Mouse (Mus musculus): ENCODE data around the gene Gm40193. TPM values are rescaled to one million over a fixed set of nuclear protein-coding genes. Genes with fewer than 3 reads are reported as not detected.
"Not testable (repeated sequence)": the region's sequence is repeated elsewhere in the genome, so short reads cannot be mapped to it uniquely, and the experiment has no call there.

Gene Gm40193
- total RNA-seq (2021): not detected
- long read RNA-seq, experiment 1: 0 reads
- long read RNA-seq, experiment 2: 0 reads

DNA sequence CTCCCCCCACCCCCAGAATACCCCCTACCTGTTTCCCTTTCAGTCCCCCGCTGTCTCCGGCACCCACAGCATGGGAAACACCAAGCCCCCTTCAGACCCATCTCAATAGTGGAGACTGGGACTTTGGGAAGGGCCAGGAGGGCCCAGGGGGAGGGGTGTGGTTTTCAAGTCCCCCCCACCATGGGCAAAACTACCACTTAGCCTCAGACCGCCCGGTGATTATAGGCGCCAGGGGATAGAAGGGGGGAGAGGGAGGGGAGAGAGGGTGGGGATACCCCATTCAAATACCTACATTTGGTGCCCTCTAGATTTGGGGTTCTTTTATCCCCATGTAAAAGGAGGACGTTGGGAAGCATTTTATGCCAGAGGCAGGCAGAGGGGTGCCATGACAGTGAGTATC is at the start of gene Gm40193:
Gm40193 (minus strand) TSS at position 101 of the 400 bp plus-strand sequence.
- no peak for TF ChIP-seq CTCF (conservative IDR thresholded peaks at IDR 0.05)
- H3K27ac ChIP-seq: no peak within 1 kb of the TSS
- H3K4me3 ChIP-seq: no peak within 1 kb of the TSS
- DNase-seq (ENCODE audit: low spot score in 2 of 2): no peak

- DNase-seq (ENCODE audit: low spot score in 2 of 2): no peak
- H3K4me3 ChIP-seq: no peak overlapping the region
- peak overlapping the region; percentile 90 for H3K27ac ChIP-seq
- TF ChIP-seq CTCF (conservative IDR thresholded peaks at IDR 0.05): no peak
Observed at GRCm38 (mm10) chr11:70582196-70582595, 49.5 kb upstream of the Gm40193 start.

DNA sequence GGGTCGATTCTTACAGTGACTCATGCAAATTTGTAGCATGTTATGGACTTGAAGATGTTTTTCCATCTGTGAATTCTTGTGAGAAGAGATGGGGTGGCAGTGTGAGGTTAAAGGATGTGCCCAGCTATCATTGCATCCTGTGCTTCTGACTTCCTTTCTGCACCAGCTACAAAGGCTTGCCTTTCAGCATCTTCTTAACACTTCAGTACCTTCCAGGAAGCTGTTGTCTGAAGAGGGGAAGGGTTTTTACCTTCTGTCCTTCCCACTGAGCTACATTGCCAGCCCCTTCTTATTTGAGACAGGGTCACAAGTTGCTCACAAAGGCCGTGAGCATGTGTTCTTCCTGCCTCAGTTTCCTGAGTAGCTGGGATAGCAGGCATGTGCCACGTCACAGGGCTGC is 48.2 kb upstream of the Gm40193 start:
- DNase-seq (ENCODE audit: low spot score in 2 of 2): no peak
- peak overlapping the region; percentile 63 for H3K27ac ChIP-seq
- no peak overlapping the region for H3K4me3 ChIP-seq
- no peak for TF ChIP-seq CTCF (conservative IDR thresholded peaks at IDR 0.05)

DNA sequence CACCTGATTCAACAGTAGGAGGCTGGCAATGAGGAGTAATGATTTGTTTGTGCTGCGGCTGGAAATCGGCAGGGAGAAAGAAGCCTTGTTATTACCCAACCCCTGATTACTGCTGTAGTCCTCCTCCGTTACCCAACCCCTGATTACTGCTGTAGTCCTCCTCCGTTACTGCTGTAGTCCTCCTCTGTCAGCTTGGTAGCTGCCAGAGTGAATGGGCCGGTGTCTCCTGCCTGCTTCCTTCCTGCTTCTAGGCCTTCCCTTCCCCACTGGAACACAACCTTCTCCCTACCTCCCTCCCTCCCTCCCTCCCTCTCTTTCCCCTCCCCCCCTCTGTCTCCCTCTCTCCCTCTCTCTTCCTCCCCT is 47.6 kb upstream of the Gm40193 start:
- peak overlapping the region; percentile 88 for H3K27ac ChIP-seq
- no peak for TF ChIP-seq CTCF (conservative IDR thresholded peaks at IDR 0.05)
- no peak overlapping the region for H3K4me3 ChIP-seq
- no peak for DNase-seq (ENCODE audit: low spot score in 2 of 2)

DNA sequence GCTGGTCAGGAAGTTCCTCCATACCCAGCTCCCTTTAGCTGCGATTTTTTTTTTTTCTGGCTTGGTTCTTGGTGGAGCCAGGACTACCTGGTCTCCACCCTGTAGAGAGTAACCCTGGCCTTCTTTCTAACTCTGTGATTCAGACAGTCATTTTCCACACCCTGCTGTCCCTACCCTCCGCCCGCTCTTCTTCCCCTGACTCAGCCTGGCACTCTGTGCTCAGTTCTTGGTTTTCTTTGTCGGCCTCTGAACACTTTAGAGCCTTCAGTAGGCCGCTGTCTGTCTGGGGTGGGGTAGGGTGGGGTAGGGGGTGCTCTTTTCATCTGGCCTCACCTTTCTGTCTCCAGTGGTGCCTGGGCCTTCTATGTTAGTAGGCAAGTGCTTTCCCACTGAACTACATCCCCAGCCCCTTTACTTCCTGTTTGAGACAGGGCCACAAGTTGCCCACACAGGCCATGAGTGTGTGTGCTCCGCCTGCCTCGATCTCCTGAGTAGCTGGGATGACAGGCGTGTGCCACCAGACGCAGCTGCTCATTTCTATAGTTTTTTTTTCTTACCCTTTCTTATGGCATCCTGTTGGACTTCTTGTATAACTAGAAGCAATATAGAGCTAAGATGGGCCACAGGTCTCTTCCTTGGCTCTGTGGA is 47.1 kb upstream of the Gm40193 start:
- TF ChIP-seq CTCF (conservative IDR thresholded peaks at IDR 0.05): no peak
- DNase-seq (ENCODE audit: low spot score in 2 of 2): no peak
- Histone ChIP-seq H3K27ac (peak overlapping the region; percentile 88), H3K4me3 (no peak overlapping the region)

GRCm38 (mm10) chr11:70578962-70579361 is 46.2 kb upstream of the Gm40193 start:
- no peak for DNase-seq (ENCODE audit: low spot score in 2 of 2)
- Histone ChIP-seq H3K27ac (peak overlapping the region; percentile 88), H3K4me3 (no peak overlapping the region)
- TF ChIP-seq CTCF (conservative IDR thresholded peaks at IDR 0.05): no peak

DNA sequence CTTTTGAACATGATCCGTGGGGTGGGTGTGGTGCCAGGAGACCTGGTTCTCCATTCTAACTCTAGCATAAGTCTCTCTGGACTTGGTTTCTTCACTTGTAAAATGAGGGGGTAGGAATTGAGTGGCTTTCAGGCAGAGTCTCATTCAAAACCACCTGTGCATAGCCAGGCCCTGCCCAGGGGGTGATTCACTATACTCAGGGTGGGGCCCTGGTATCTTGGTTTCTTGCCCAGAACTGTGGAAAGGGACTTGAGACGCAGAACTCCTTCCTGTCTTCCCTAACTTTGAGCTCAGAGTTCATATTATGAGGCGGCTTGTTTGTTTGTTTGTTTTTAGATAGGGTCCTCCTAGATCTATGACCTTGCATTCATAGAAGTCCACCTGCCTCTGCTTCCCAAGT is 44.5 kb upstream of the Gm40193 start:
- Histone ChIP-seq H3K4me3 (no peak overlapping the region), H3K27ac (peak overlapping the region; percentile 88)
- DNase-seq (ENCODE audit: low spot score in 2 of 2): no peak
- no peak for TF ChIP-seq CTCF (conservative IDR thresholded peaks at IDR 0.05)

- Histone ChIP-seq H3K27ac (peak overlapping the region; percentile 78), H3K4me3 (no peak overlapping the region; the same call in 1 of the 2 replicates)
- no peak for TF ChIP-seq CTCF (conservative IDR thresholded peaks at IDR 0.05)
- DNase-seq (ENCODE audit: low spot score in 2 of 2): no peak
Observed at GRCm38 (mm10) chr11:70573872-70574271, 41.1 kb upstream of the Gm40193 start.

- TF ChIP-seq CTCF (conservative IDR thresholded peaks at IDR 0.05): no peak
- Histone ChIP-seq H3K27ac (peak overlapping the region; percentile 78), H3K4me3 (no peak overlapping the region)
- DNase-seq (ENCODE audit: low spot score in 2 of 2): no peak
Observed at GRCm38 (mm10) chr11:70572348-70572902, 39.7 kb upstream of the Gm40193 start.

DNA sequence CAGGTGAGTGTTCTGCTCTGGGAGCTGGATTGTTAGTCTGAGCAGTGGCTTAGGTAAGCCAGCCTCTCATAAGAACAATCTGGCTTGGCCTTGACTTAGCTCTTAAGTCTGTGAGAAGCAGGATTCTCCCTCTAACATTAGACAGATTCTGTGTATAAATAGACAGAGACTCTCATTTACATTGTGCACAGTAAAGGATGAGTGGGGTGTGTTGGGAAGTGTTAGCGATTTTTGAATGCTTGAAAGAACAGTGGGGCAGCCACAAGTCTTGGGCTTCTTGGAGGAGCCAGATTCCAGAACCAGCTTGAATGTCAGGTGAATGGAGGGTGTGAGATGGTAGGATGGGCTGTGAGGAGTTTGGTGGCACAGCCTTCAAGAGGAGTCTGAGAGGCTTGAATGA is 38.9 kb upstream of the Gm40193 start:
- Histone ChIP-seq H3K4me3 (no peak overlapping the region), H3K27ac (peak overlapping the region; percentile 78)
- no peak for TF ChIP-seq CTCF (conservative IDR thresholded peaks at IDR 0.05)
- no peak for DNase-seq (ENCODE audit: low spot score in 2 of 2)

DNA sequence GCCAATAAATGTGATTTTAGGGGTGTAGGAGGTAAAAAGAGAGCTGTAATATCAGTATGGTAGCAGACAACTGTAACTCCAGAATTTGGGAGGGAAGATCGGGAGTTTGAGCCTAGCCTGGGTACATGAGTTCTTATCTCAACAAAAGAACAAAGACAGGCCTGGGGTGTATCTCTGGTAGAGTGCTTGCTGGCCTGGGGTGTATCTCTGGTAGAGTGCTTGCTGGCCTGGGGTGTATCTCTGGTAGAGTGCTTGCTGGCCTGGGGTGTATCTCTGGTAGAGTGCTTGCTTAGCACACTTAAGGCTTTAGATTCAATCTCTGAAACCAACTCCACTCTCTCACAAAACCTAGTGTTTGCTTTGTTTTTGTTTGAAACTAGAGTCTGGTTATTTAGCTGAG is 37.9 kb upstream of the Gm40193 start:
- DNase-seq (ENCODE audit: low spot score in 2 of 2); H3K4me3 ChIP-seq: not testable (repeated sequence)
- peak overlapping the region; percentile 78; the same call in 1 of the 2 replicates for H3K27ac ChIP-seq

- TF ChIP-seq CTCF (conservative IDR thresholded peaks at IDR 0.05): no peak
- no peak for DNase-seq (ENCODE audit: low spot score in 2 of 2)
- Histone ChIP-seq H3K4me3 (peak overlapping the region; percentile 93), H3K27ac (peak overlapping the region; percentile 97; the same call in 1 of the 2 replicates)
Observed at GRCm38 (mm10) chr11:70566586-70566985, 33.8 kb upstream of the Gm40193 start.

DNA sequence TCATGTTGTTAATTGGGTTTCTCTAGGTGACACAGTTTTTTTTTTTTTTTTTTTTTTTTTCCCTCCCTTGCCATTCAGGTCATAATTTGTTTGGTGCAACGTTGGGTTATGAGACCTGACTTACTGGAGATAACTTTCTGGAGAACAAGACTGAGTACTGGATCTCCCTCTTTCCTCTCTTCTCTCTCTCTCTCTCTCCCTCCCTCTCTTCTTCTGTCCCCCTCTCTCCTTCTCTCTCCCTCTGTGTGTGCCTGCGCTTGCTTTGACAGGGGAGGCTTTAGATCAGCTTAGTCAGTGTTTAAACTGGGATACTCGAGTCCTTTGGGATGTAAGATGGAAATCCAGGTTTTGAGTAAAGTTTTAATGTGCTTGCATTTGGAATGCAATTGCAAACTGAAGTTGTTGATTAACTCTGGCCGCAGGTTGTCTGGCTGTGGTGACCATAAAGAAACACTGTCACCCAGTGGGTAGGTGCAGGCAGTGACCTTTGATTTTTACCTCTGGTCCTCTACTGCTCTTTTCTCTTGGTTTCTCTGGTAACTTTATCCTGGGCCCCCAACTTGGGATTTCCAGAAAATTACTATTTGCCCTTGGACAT is 31.6 kb upstream of the Gm40193 start:
- DNase-seq (ENCODE audit: low spot score in 2 of 2): no peak
- H3K4me3 ChIP-seq: peak overlapping the region; percentile 93
- no peak for TF ChIP-seq CTCF (conservative IDR thresholded peaks at IDR 0.05)
- peak overlapping the region; percentile 97 for H3K27ac ChIP-seq
